Comparison of ENCODE assay signal across 12 mouse cellular contexts in genomic region chr9:14463668-14464067, GRCm38 (mm10). TPM values are rescaled to one million over a fixed set of nuclear protein-coding genes. Genes with fewer than 3 reads are reported as not detected.
DNase-seq lines count a peak whose midpoint lies in the region; ATAC-seq and TF ChIP-seq lines count a peak whose summit lies in the region.
"Not testable (repeated sequence)": the region's sequence is repeated elsewhere in the genome, so short reads cannot be mapped to it uniquely, and the experiment has no call there.
"Had no signal": no experiment of that assay in that cellular context is flagged by ENCODE, and none has a peak within 500 bp of the region (broad histone marks: within the 10 kb centered on the region; RNA-seq: fewer than 3 reads in every experiment).

No protein-coding gene starts in this region.

- H3K36me3 ChIP-seq in E14TG2a.4 (ENCODE audit: insufficient read depth, low read length); heart, embryonic 15.5 days; liver, embryonic 14.5 days (replicated peaks; ENCODE audit: control insufficient read depth, insufficient read depth, low read depth); stomach, postnatal 0 days (ENCODE audit: control insufficient read depth, insufficient read depth, low read length): not testable (repeated sequence)

- not testable (repeated sequence) for H3K4me1 ChIP-seq in E14TG2a.4 (replicated peaks; ENCODE audit: low read depth, low read length); heart, embryonic 15.5 days (replicated peaks); liver, embryonic 14.5 days (replicated peaks; ENCODE audit: control insufficient read depth in 2 of 2, insufficient read depth in 2 of 2, low read length in 1 of 2); stomach, postnatal 0 days (replicated peaks; ENCODE audit: control insufficient read depth, insufficient read depth)

- H3K9me3 ChIP-seq in E14TG2a.4 (ENCODE audit: low read length); heart, embryonic 15.5 days (replicated peaks); liver, embryonic 14.5 days (ENCODE audit: control insufficient read depth, low read length); stomach, postnatal 0 days (ENCODE audit: control insufficient read depth, low read length): not testable (repeated sequence)

- WGBS in heart, embryonic 15.5 days = 69% methylated on average over 10 of the region's 12 CpGs
- 53% methylated on average over 12 of the region's 12 CpGs for WGBS in liver, embryonic 14.5 days (ENCODE audit: insufficient replicate concordance)
- 79% methylated on average over 12 of the region's 12 CpGs for WGBS in stomach, postnatal 0 days

- DNase-seq in ZHBTc4 (ENCODE audit: low read depth, low spot score) = peak; percentile 25
- not testable (repeated sequence) for DNase-seq in liver, embryonic 14.5 days (ENCODE audit: low read depth in 3 of 3, low spot score in 3 of 3); stomach, postnatal 0 days (ENCODE audit: low spot score)

- H3K4me2 ChIP-seq in heart, embryonic 15.5 days; liver, embryonic 14.5 days (ENCODE audit: low read depth); stomach, postnatal 0 days (replicated peaks; ENCODE audit: low read depth): not testable (repeated sequence)

- not testable (repeated sequence) for H3K27me3 ChIP-seq in E14TG2a.4 (ENCODE audit: insufficient read depth, low read length); heart, embryonic 15.5 days; liver, embryonic 14.5 days (ENCODE audit: control insufficient read depth, insufficient read depth, low read length); stomach, postnatal 0 days (ENCODE audit: control insufficient read depth, insufficient read depth, low read length)

- TF ChIP-seq EP300 in liver, embryonic 14.5 days (IDR thresholded peaks at IDR 0.05; ENCODE audit: low read depth); stomach, postnatal 0 days (optimal IDR thresholded peaks at IDR 0.05): not testable (repeated sequence)

- H3K9ac ChIP-seq in heart, embryonic 15.5 days; liver, embryonic 14.5 days (replicated peaks); stomach, postnatal 0 days (ENCODE audit: low read length): not testable (repeated sequence)

- not testable (repeated sequence) for H3K27ac ChIP-seq in heart, embryonic 15.5 days; liver, embryonic 14.5 days; stomach, postnatal 0 days (replicated peaks)

- peak; percentile 52; the same call in 1 of the 2 replicates for ATAC-seq in erythroblast, adult 5-6 weeks (replicated peaks; ENCODE audit: low FRiP score, poor library complexity, severe bottlenecking)
- peak; percentile 43; the same call in 1 of the 2 replicates for ATAC-seq in heart, embryonic 15.5 days (replicated peaks; ENCODE audit: insufficient number of reproducible peaks, insufficient read depth, low FRiP score, low read depth)
- not testable (repeated sequence) for ATAC-seq in liver, embryonic 14.5 days (ENCODE audit: insufficient read depth); stomach, postnatal 0 days (ENCODE audit: low FRiP score, low TSS enrichment)

- not testable (repeated sequence) for H3K4me3 ChIP-seq in E14TG2a.4 (replicated peaks; ENCODE audit: low read length); heart, embryonic 15.5 days; liver, embryonic 14.5 days (ENCODE audit: insufficient read depth in 1 of 2, low read depth in 2 of 2, low read length in 2 of 2); stomach, postnatal 0 days (ENCODE audit: low read depth, low read length)

- TF ChIP-seq CTCF in E14TG2a.4 (conservative IDR thresholded peaks at IDR 0.05; ENCODE audit: low read length) = 0 out of 2 replicates have a peak, but pooled peaks have one; percentile 15
- TF ChIP-seq CTCF in liver, embryonic 14.5 days (IDR thresholded peaks at IDR 0.05; ENCODE audit: low read depth) = peak; percentile 41; the same call in 1 of the 2 replicates
- peak; percentile 22; the same call in 1 of the 2 replicates for TF ChIP-seq CTCF in stomach, postnatal 0 days (IDR thresholded peaks at IDR 0.05; ENCODE audit: low read depth)

RNA-seq across cellular contexts. Expression of gene Kdm4d, which starts 36.6 kb away (rescaled TPM):
- not detected in 2 replicates for total RNA-seq in erythroblast, adult 5-6 weeks (2015; ENCODE audit: low replicate concordance)
- not detected in 2 replicates for total RNA-seq in erythroblast, adult 5-6 weeks (2017; ENCODE audit: low replicate concordance)
- 0.11 and 0.15 TPM in 2 replicates for polyA plus RNA-seq in heart, embryonic 15.5 days (2015; fragmentation: Nextera tagmentation; extraction: Ambion mirVana)
- 0.02 and 0.04 TPM in 2 replicates for polyA plus RNA-seq in liver, embryonic 14.5 days (2012; rRNA removed)
- 0.05 TPM in 1 of 2 replicates, not detected in the other for polyA plus RNA-seq in liver, embryonic 14.5 days (2014; fragmentation: Nextera tagmentation; extraction: Ambion mirVana)
- 0.16 and 0.21 TPM in 2 replicates for polyA plus RNA-seq in stomach, postnatal 0 days (2015; fragmentation: Nextera tagmentation; extraction: Ambion mirVana)
- total RNA-seq: gastrocnemius, adult 18-20 months; gastrocnemius, postnatal 36 days; heart, adult 8-10 months; heart, postnatal 10 days; heart, postnatal 36 days had no signal
- polyA plus RNA-seq: erythroblast, embryonic 14.5 days had no signal

RNA-seq across cellular contexts. Expression of gene Cwc15, which starts 36.7 kb away (rescaled TPM):
- 41.5 and 66.5 TPM in 2 replicates for total RNA-seq in erythroblast, adult 5-6 weeks (2015; ENCODE audit: low replicate concordance)
- total RNA-seq in erythroblast, adult 5-6 weeks (2017; ENCODE audit: low replicate concordance) = 104 and 108 TPM in 2 replicates
- 103 and 118 TPM in 2 replicates for polyA plus RNA-seq in heart, embryonic 15.5 days (2015; fragmentation: Nextera tagmentation; extraction: Ambion mirVana)
- polyA plus RNA-seq in liver, embryonic 14.5 days (2012; rRNA removed) = 16.6 and 39.1 TPM in 2 replicates
- polyA plus RNA-seq in liver, embryonic 14.5 days (2014; fragmentation: Nextera tagmentation; extraction: Ambion mirVana) = 63.2 and 68.8 TPM in 2 replicates
- polyA plus RNA-seq in stomach, postnatal 0 days (2015; fragmentation: Nextera tagmentation; extraction: Ambion mirVana) = 115 and 120 TPM in 2 replicates
